Comparison of ENCODE assay signal across 28 mouse cellular contexts in genomic region chr10:61486551-61487339, GRCm38 (mm10). TPM values are rescaled to one million over a fixed set of nuclear protein-coding genes. Genes with fewer than 3 reads are reported as not detected.
DNase-seq lines count a peak whose midpoint lies in the region; ATAC-seq and TF ChIP-seq lines count a peak whose summit lies in the region.
"Had no signal": no experiment of that assay in that cellular context is flagged by ENCODE, and none has a peak within 500 bp of the region (broad histone marks: within the 10 kb centered on the region; RNA-seq: fewer than 3 reads in every experiment).

No protein-coding gene starts in this region.

- POLR2A ChIA-PET in Patski (lab: Charles Lee), result interaction anchor here (0.7 kb wide), 1 partner anchor 11 kb away, joined by 3 read pairs; no protein-coding TSS in a partner anchor

- H3K4me1 ChIP-seq in kidney, postnatal 0 days (replicated peaks; ENCODE audit: insufficient read depth, low read length), result no peaks in the 10 kb centered on the region
- H3K4me1 ChIP-seq in kidney, embryonic 14.5 days (ENCODE audit: control insufficient read depth, insufficient read depth, low read length), result no peaks in the 10 kb centered on the region
- H3K4me1 ChIP-seq: embryonic facial prominence, embryonic 15.5 days; forebrain, embryonic 12.5 days; hindbrain, embryonic 13.5 days; midbrain, embryonic 10.5 days; midbrain, embryonic 15.5 days; neural tube, embryonic 15.5 days; stomach, embryonic 15.5 days had no signal

- no peaks in the 10 kb centered on the region for H3K27me3 ChIP-seq in kidney, postnatal 0 days (ENCODE audit: insufficient read depth, low read length)
- no peaks in the 10 kb centered on the region for H3K27me3 ChIP-seq in kidney, embryonic 14.5 days (ENCODE audit: control insufficient read depth, insufficient read depth, low read length)
- H3K27me3 ChIP-seq in Patski, result no peaks in the 10 kb centered on the region
- H3K27me3 ChIP-seq: CH12.LX; embryonic facial prominence, embryonic 15.5 days; forebrain, embryonic 12.5 days; heart, embryonic 12.5 days; hindbrain, embryonic 13.5 days; lung, embryonic 15.5 days; midbrain, embryonic 15.5 days; neural tube, embryonic 15.5 days; stomach, embryonic 15.5 days had no signal

- no peaks in the 10 kb centered on the region for H3K9me3 ChIP-seq in kidney, postnatal 0 days (replicated peaks; ENCODE audit: low read length)
- H3K9me3 ChIP-seq in kidney, embryonic 14.5 days (ENCODE audit: control insufficient read depth, low read length), result no peaks in the 10 kb centered on the region
- H3K9me3 ChIP-seq: embryonic facial prominence, embryonic 10.5 days; embryonic facial prominence, embryonic 15.5 days; forebrain, embryonic 12.5 days; heart, embryonic 12.5 days; hindbrain, embryonic 13.5 days; lung, embryonic 15.5 days; midbrain, embryonic 10.5 days; midbrain, embryonic 15.5 days; neural tube, embryonic 15.5 days; stomach, embryonic 15.5 days had no signal

- no peak for TF ChIP-seq CTCF in kidney, postnatal 0 days (IDR thresholded peaks at IDR 0.05; ENCODE audit: low read depth)
- no peak for TF ChIP-seq CTCF in Patski (IDR thresholded peaks at IDR 0.05)

- peak; percentile 64 for ATAC-seq in kidney, postnatal 0 days (replicated peaks; ENCODE audit: low FRiP score, low read depth)
- no peak for ATAC-seq in kidney, embryonic 14.5 days (ENCODE audit: low FRiP score, low TSS enrichment)
- ATAC-seq in Patski, result peak; percentile 90
- ATAC-seq: intestine, postnatal 0 days; midbrain, embryonic 15.5 days had no signal

- H3K4me2 ChIP-seq in kidney, postnatal 0 days (ENCODE audit: low read length), result no peak overlapping the region
- no peak overlapping the region for H3K4me2 ChIP-seq in kidney, embryonic 14.5 days (replicated peaks; ENCODE audit: low read depth, low read length)
- H3K4me2 ChIP-seq: embryonic facial prominence, embryonic 15.5 days; forebrain, embryonic 12.5 days; heart, embryonic 12.5 days; hindbrain, embryonic 13.5 days; lung, embryonic 15.5 days; midbrain, embryonic 15.5 days; neural tube, embryonic 15.5 days; stomach, embryonic 15.5 days had no signal

- no peak overlapping the region for H3K9ac ChIP-seq in kidney, postnatal 0 days (ENCODE audit: low read depth, low read length)
- no peak overlapping the region for H3K9ac ChIP-seq in kidney, embryonic 14.5 days (ENCODE audit: low read depth, low read length)
- H3K9ac ChIP-seq: embryonic facial prominence, embryonic 15.5 days; forebrain, embryonic 12.5 days; heart, embryonic 12.5 days; hindbrain, embryonic 13.5 days; liver, embryonic 14.5 days; lung, embryonic 15.5 days; midbrain, embryonic 15.5 days; neural tube, embryonic 15.5 days; stomach, embryonic 15.5 days had no signal

- no peaks in the 10 kb centered on the region for H3K36me3 ChIP-seq in kidney, postnatal 0 days (ENCODE audit: insufficient read depth, low read length)
- H3K36me3 ChIP-seq in kidney, embryonic 14.5 days (ENCODE audit: control insufficient read depth, insufficient read depth, low read length), result no peaks in the 10 kb centered on the region
- H3K36me3 ChIP-seq: embryonic facial prominence, embryonic 10.5 days; embryonic facial prominence, embryonic 15.5 days; forebrain, embryonic 12.5 days; heart, embryonic 12.5 days; hindbrain, embryonic 13.5 days; lung, embryonic 15.5 days; midbrain, embryonic 10.5 days; midbrain, embryonic 15.5 days; neural tube, embryonic 15.5 days; stomach, embryonic 15.5 days had no signal

- 60% methylated on average over 8 of the region's 8 CpGs for WGBS in kidney, postnatal 0 days
- WGBS in kidney, embryonic 14.5 days, result 72% methylated on average over 8 of the region's 8 CpGs

- H3K4me3 ChIP-seq in kidney, postnatal 0 days (replicated peaks; ENCODE audit: low read depth, low read length), result no peak overlapping the region
- H3K4me3 ChIP-seq in kidney, embryonic 14.5 days (ENCODE audit: low read length), result no peak overlapping the region
- H3K4me3 ChIP-seq: embryonic facial prominence, embryonic 10.5 days; embryonic facial prominence, embryonic 15.5 days; forebrain, embryonic 12.5 days; heart, adult 2 months; heart, embryonic 12.5 days; hindbrain, embryonic 13.5 days; lung, embryonic 15.5 days; midbrain, embryonic 10.5 days; midbrain, embryonic 15.5 days; neural tube, embryonic 15.5 days; stomach, embryonic 15.5 days had no signal

- CTCF ChIA-PET in Patski (lab: Charles Lee), result interaction anchor here (1.3 to 2.3 kb wide), 5 partner anchors 10 to 119 kb away, joined by 3 to 9 read pairs (median 5); no protein-coding TSS in a partner anchor

- DNase-seq in kidney, postnatal 0 days (ENCODE audit: low spot score), result no peak
- DNase-seq in Muller cell, postnatal 12 days (ENCODE audit: inconsistent ontology term), result peak; percentile 26
- peak; percentile 82 for DNase-seq in Patski (ENCODE audit: low read depth, low spot score)
- peak; percentile 63 to 75 for DNase-seq in adrenal gland, postnatal 36 days
- no peak for DNase-seq in cerebellum, adult 11 months
- DNase-seq in urinary bladder, postnatal 14 days (ENCODE audit: low spot score), result no peak
- DNase-seq: cerebellum, adult 2 months; cerebellum, postnatal 14 days; heart, adult 2 months; heart, postnatal 4 days; kidney, adult 9 months; kidney, postnatal 25 days; retina, postnatal 1 day; right cerebral cortex, postnatal 25 days had no signal

- H3K27ac ChIP-seq in kidney, postnatal 0 days, result no peak overlapping the region
- no peak overlapping the region for H3K27ac ChIP-seq in kidney, embryonic 14.5 days (ENCODE audit: low read depth, low read length)
- H3K27ac ChIP-seq: embryonic facial prominence, embryonic 10.5 days; embryonic facial prominence, embryonic 15.5 days; forebrain, embryonic 12.5 days; heart, adult 2 months; hindbrain, embryonic 13.5 days; liver, embryonic 14.5 days; lung, embryonic 15.5 days; midbrain, embryonic 10.5 days; midbrain, embryonic 15.5 days; neural tube, embryonic 15.5 days; stomach, embryonic 15.5 days had no signal

- in situ Hi-C loops in Patski (cut with MboI; ENCODE audit: low pct_unique_long_range_greater_than_20kb), result no loop called here

RNA-seq across cellular contexts. Expression of gene Lrrc20, which starts 11.1 kb away (rescaled TPM):
- polyA plus RNA-seq in kidney, postnatal 0 days (2015; fragmentation: Nextera tagmentation; extraction: Ambion mirVana), result 5.7 and 6.4 TPM in 2 replicates
- polyA plus RNA-seq in kidney, embryonic 14.5 days (2014; fragmentation: Nextera tagmentation; extraction: Ambion mirVana), result 6.3 and 9.0 TPM in 2 replicates
- polyA plus RNA-seq in Patski (2021), result 14.0 TPM
- 10 to 100 TPM; 15.1 to 24.4 TPM for total RNA-seq in adrenal gland, postnatal 36 days (2021)

RNA-seq across cellular contexts. Expression of gene Eif4ebp2, which starts 34.3 kb away (rescaled TPM):
- 72.2 and 75.0 TPM in 2 replicates for polyA plus RNA-seq in kidney, postnatal 0 days (2015; fragmentation: Nextera tagmentation; extraction: Ambion mirVana)
- 54.4 and 61.9 TPM in 2 replicates for polyA plus RNA-seq in kidney, embryonic 14.5 days (2014; fragmentation: Nextera tagmentation; extraction: Ambion mirVana)
- 47.4 TPM for polyA plus RNA-seq in Patski (2021)
- total RNA-seq in adrenal gland, postnatal 36 days (2021), result 100 to 1,000 TPM; 100 to 110 TPM

Comparison
In these comparisons a context has a peak if more than half of its experiments do, and no peak if none do; other contexts are left out.
1. DNase-seq: peak in Muller cell, postnatal 12 days (single experiment), Patski (single experiment) and adrenal gland, postnatal 36 days (2 of 2); none in kidney, postnatal 0 days (single experiment), cerebellum, adult 11 months (single experiment) and urinary bladder, postnatal 14 days (single experiment).